Mouse (Mus musculus): Measurements from ENCODE around the gene BC017158. TPM values are rescaled to one million over a fixed set of nuclear protein-coding genes. Genes with fewer than 3 reads are reported as not detected.

Gene BC017158
- polyA plus RNA-seq, 1 experiment from 2014 or later = 36.3 TPM

GRCm38 (mm10) chr7:128311811-128312210 is 13.8 kb upstream of the BC017158 start:
- no peak overlapping the region for H3K9ac ChIP-seq (ENCODE audit: low read length)
- H3K27ac ChIP-seq (ENCODE audit: low read length) = no peak overlapping the region
- H3K9me3 ChIP-seq (ENCODE audit: control insufficient read depth, low read length) = no peaks in the 10 kb centered on the region
- H3K4me3 ChIP-seq (ENCODE audit: low read length) = no peak overlapping the region
- H3K36me3 ChIP-seq (ENCODE audit: control insufficient read depth, insufficient read depth, low read length) = no peaks in the 10 kb centered on the region
- H3K27me3 ChIP-seq (ENCODE audit: control insufficient read depth, insufficient read depth, low read depth, low read length) = no peaks in the 10 kb centered on the region
- 67% methylated on average over 8 of the region's 8 CpGs for WGBS
- no peak overlapping the region for H3K4me2 ChIP-seq (ENCODE audit: low read depth, low read length)
- peaks cover 14% of the 10 kb centered on the region for H3K4me1 ChIP-seq (replicated peaks; ENCODE audit: control insufficient read depth, insufficient read depth, low read length)
- ATAC-seq (ENCODE audit: low read depth) = no peak

- Histone ChIP-seq H3K4me1 (replicated peaks; ENCODE audit: control insufficient read depth, insufficient read depth, low read length) (peaks cover 14% of the 10 kb centered on the region), H3K36me3 (ENCODE audit: control insufficient read depth, insufficient read depth, low read length) (no peaks in the 10 kb centered on the region), H3K27ac (ENCODE audit: low read length) (no peak overlapping the region), H3K4me3 (ENCODE audit: low read length) (no peak overlapping the region), H3K4me2 (ENCODE audit: low read depth, low read length) (no peak overlapping the region), H3K9ac (ENCODE audit: low read length) (no peak overlapping the region), H3K27me3 (ENCODE audit: control insufficient read depth, insufficient read depth, low read depth, low read length) (no peaks in the 10 kb centered on the region), H3K9me3 (ENCODE audit: control insufficient read depth, low read length) (no peaks in the 10 kb centered on the region)
- 57% methylated on average over 3 of the region's 3 CpGs for WGBS
- ATAC-seq (ENCODE audit: low read depth) = no peak
These were observed 13.3 kb upstream of the BC017158 start for GRCm38 (mm10) chr7:128311263-128311662.

- Histone ChIP-seq H3K4me1 (replicated peaks; ENCODE audit: control insufficient read depth, insufficient read depth, low read length) (peaks cover 14% of the 10 kb centered on the region), H3K36me3 (ENCODE audit: control insufficient read depth, insufficient read depth, low read length) (no peaks in the 10 kb centered on the region), H3K4me2 (ENCODE audit: low read depth, low read length) (no peak overlapping the region), H3K27ac (ENCODE audit: low read length) (no peak overlapping the region), H3K9ac (ENCODE audit: low read length) (no peak overlapping the region), H3K9me3 (ENCODE audit: control insufficient read depth, low read length) (no peaks in the 10 kb centered on the region), H3K27me3 (ENCODE audit: control insufficient read depth, insufficient read depth, low read depth, low read length) (no peaks in the 10 kb centered on the region), H3K4me3 (ENCODE audit: low read length) (no peak overlapping the region)
- WGBS = 30% methylated on average over 8 of the region's 8 CpGs
- ATAC-seq (ENCODE audit: low read depth) = no peak
These were observed 12.3 kb upstream of the BC017158 start for GRCm38 (mm10) chr7:128310229-128310688.

- 21% methylated on average over 1 of the region's 1 CpGs for WGBS
These were observed 11.8 kb upstream of the BC017158 start for GRCm38 (mm10) chr7:128309776-128310175.

GRCm38 (mm10) chr7:128309216-128309615 is 11.2 kb upstream of the BC017158 start:
- 38% methylated on average over 3 of the region's 3 CpGs for WGBS
- H3K36me3 ChIP-seq (ENCODE audit: control insufficient read depth, insufficient read depth, low read length) = no peaks in the 10 kb centered on the region
- no peaks in the 10 kb centered on the region for H3K9me3 ChIP-seq (ENCODE audit: control insufficient read depth, low read length)
- H3K4me1 ChIP-seq (replicated peaks; ENCODE audit: control insufficient read depth, insufficient read depth, low read length) = peaks cover 18% of the 10 kb centered on the region
- H3K9ac ChIP-seq (ENCODE audit: low read length) = no peak overlapping the region
- ATAC-seq (ENCODE audit: low read depth) = no peak
- no peaks in the 10 kb centered on the region for H3K27me3 ChIP-seq (ENCODE audit: control insufficient read depth, insufficient read depth, low read depth, low read length)
- no peak overlapping the region for H3K27ac ChIP-seq (ENCODE audit: low read length)
- H3K4me2 ChIP-seq (ENCODE audit: low read depth, low read length) = no peak overlapping the region
- H3K4me3 ChIP-seq (ENCODE audit: low read length) = no peak overlapping the region

More at GRCm38 (mm10) chr7:128309776-128310175, 11.8 kb upstream of the BC017158 start:
- no peak overlapping the region for H3K4me3 ChIP-seq (ENCODE audit: low read length)
- no peaks in the 10 kb centered on the region for H3K27me3 ChIP-seq (ENCODE audit: control insufficient read depth, insufficient read depth, low read depth, low read length)
- H3K4me2 ChIP-seq (ENCODE audit: low read depth, low read length) = no peak overlapping the region
- no peak overlapping the region for H3K9ac ChIP-seq (ENCODE audit: low read length)
- peaks cover 15% of the 10 kb centered on the region for H3K4me1 ChIP-seq (replicated peaks; ENCODE audit: control insufficient read depth, insufficient read depth, low read length)
- no peaks in the 10 kb centered on the region for H3K36me3 ChIP-seq (ENCODE audit: control insufficient read depth, insufficient read depth, low read length)
- no peak for ATAC-seq (ENCODE audit: low read depth)
- H3K9me3 ChIP-seq (ENCODE audit: control insufficient read depth, low read length) = no peaks in the 10 kb centered on the region
- H3K27ac ChIP-seq (ENCODE audit: low read length) = no peak overlapping the region

GRCm38 (mm10) chr7:128307851-128308250 is 9.9 kb upstream of the BC017158 start:
- no peaks in the 10 kb centered on the region for H3K9me3 ChIP-seq (ENCODE audit: control insufficient read depth, low read length)
- no peaks in the 10 kb centered on the region for H3K27me3 ChIP-seq (ENCODE audit: control insufficient read depth, insufficient read depth, low read depth, low read length)
- H3K27ac ChIP-seq (ENCODE audit: low read length) = no peak overlapping the region
- no peaks in the 10 kb centered on the region for H3K36me3 ChIP-seq (ENCODE audit: control insufficient read depth, insufficient read depth, low read length)
- peaks cover 18% of the 10 kb centered on the region for H3K4me1 ChIP-seq (replicated peaks; ENCODE audit: control insufficient read depth, insufficient read depth, low read length)
- no peak overlapping the region for H3K9ac ChIP-seq (ENCODE audit: low read length)
- ATAC-seq (ENCODE audit: low read depth) = peak; percentile 39
- no peak overlapping the region for H3K4me2 ChIP-seq (ENCODE audit: low read depth, low read length)
- H3K4me3 ChIP-seq (ENCODE audit: low read length) = no peak overlapping the region

GRCm38 (mm10) chr7:128304907-128305306 is 6.9 kb upstream of the BC017158 start:
- Histone ChIP-seq H3K4me2 (ENCODE audit: low read depth, low read length) (0 out of 2 replicates have a peak overlapping the region, but pooled peaks have one; percentile 7), H3K36me3 (ENCODE audit: control insufficient read depth, insufficient read depth, low read length) (no peaks in the 10 kb centered on the region), H3K27me3 (ENCODE audit: control insufficient read depth, insufficient read depth, low read depth, low read length) (no peaks in the 10 kb centered on the region), H3K4me1 (replicated peaks; ENCODE audit: control insufficient read depth, insufficient read depth, low read length) (peaks cover 13% of the 10 kb centered on the region), H3K27ac (ENCODE audit: low read length) (peak overlapping the region; percentile 71), H3K9me3 (ENCODE audit: control insufficient read depth, low read length) (no peaks in the 10 kb centered on the region), H3K9ac (ENCODE audit: low read length) (peak overlapping the region; percentile 42; the same call in 1 of the 2 replicates), H3K4me3 (ENCODE audit: low read length) (no peak overlapping the region)
- peak; percentile 63; the same call in 1 of the 2 replicates for ATAC-seq (ENCODE audit: low read depth)
- WGBS = 3% methylated on average over 5 of the region's 5 CpGs

GRCm38 (mm10) chr7:128304198-128304597 is 6.2 kb upstream of the BC017158 start:
- peak; percentile 56; the same call in 1 of the 2 replicates for ATAC-seq (ENCODE audit: low read depth)
- Histone ChIP-seq H3K9ac (ENCODE audit: low read length) (no peak overlapping the region; the same call in 1 of the 2 replicates), H3K27me3 (ENCODE audit: control insufficient read depth, insufficient read depth, low read depth, low read length) (no peaks in the 10 kb centered on the region), H3K4me1 (replicated peaks; ENCODE audit: control insufficient read depth, insufficient read depth, low read length) (peaks cover 9% of the 10 kb centered on the region), H3K27ac (ENCODE audit: low read length) (peak overlapping the region; percentile 71), H3K36me3 (ENCODE audit: control insufficient read depth, insufficient read depth, low read length) (no peaks in the 10 kb centered on the region), H3K9me3 (ENCODE audit: control insufficient read depth, low read length) (no peaks in the 10 kb centered on the region), H3K4me3 (ENCODE audit: low read length) (no peak overlapping the region), H3K4me2 (ENCODE audit: low read depth, low read length) (no peak overlapping the region)
- 59% methylated on average over 6 of the region's 6 CpGs for WGBS

GRCm38 (mm10) chr7:128302151-128302550 is 4.2 kb upstream of the BC017158 start:
- no peak overlapping the region for H3K4me3 ChIP-seq (ENCODE audit: low read length)
- no peak overlapping the region for H3K9ac ChIP-seq (ENCODE audit: low read length)
- H3K9me3 ChIP-seq (ENCODE audit: control insufficient read depth, low read length) = no peaks in the 10 kb centered on the region
- no peaks in the 10 kb centered on the region for H3K36me3 ChIP-seq (ENCODE audit: control insufficient read depth, insufficient read depth, low read length)
- peaks cover 15% of the 10 kb centered on the region for H3K4me1 ChIP-seq (replicated peaks; ENCODE audit: control insufficient read depth, insufficient read depth, low read length)
- ATAC-seq (ENCODE audit: low read depth) = no peak
- no peaks in the 10 kb centered on the region for H3K27me3 ChIP-seq (ENCODE audit: control insufficient read depth, insufficient read depth, low read depth, low read length)
- H3K4me2 ChIP-seq (ENCODE audit: low read depth, low read length) = no peak overlapping the region
- 61% methylated on average over 3 of the region's 3 CpGs for WGBS
- no peak overlapping the region for H3K27ac ChIP-seq (ENCODE audit: low read length)

- no peaks in the 10 kb centered on the region for H3K36me3 ChIP-seq (ENCODE audit: control insufficient read depth, insufficient read depth, low read length)
- H3K4me2 ChIP-seq (ENCODE audit: low read depth, low read length) = no peak overlapping the region
- ATAC-seq (ENCODE audit: low read depth) = 0 out of 2 replicates have a peak, but pooled peaks have one; percentile 27
- 50% methylated on average over 3 of the region's 3 CpGs for WGBS
- H3K9me3 ChIP-seq (ENCODE audit: control insufficient read depth, low read length) = no peaks in the 10 kb centered on the region
- peak overlapping the region; percentile 41 for H3K27ac ChIP-seq (ENCODE audit: low read length)
- no peak overlapping the region for H3K9ac ChIP-seq (ENCODE audit: low read length)
- peaks cover 23% of the 10 kb centered on the region for H3K4me1 ChIP-seq (replicated peaks; ENCODE audit: control insufficient read depth, insufficient read depth, low read length)
- no peaks in the 10 kb centered on the region for H3K27me3 ChIP-seq (ENCODE audit: control insufficient read depth, insufficient read depth, low read depth, low read length)
- no peak overlapping the region for H3K4me3 ChIP-seq (ENCODE audit: low read length)
These were observed 3.0 kb upstream of the BC017158 start for GRCm38 (mm10) chr7:128300952-128301351.
